Mouse (Mus musculus): ENCODE data around the gene Gm26965. TPM values are rescaled to one million over a fixed set of nuclear protein-coding genes. Genes with fewer than 3 reads are reported as not detected.
"Not testable (repeated sequence)": the region's sequence is repeated elsewhere in the genome, so short reads cannot be mapped to it uniquely, and the experiment has no call there.

Gm26965 gene
- not detected for total RNA-seq (2021)
- long read RNA-seq, experiment 1, result 0 reads
- long read RNA-seq, experiment 2, result 0 reads

DNA sequence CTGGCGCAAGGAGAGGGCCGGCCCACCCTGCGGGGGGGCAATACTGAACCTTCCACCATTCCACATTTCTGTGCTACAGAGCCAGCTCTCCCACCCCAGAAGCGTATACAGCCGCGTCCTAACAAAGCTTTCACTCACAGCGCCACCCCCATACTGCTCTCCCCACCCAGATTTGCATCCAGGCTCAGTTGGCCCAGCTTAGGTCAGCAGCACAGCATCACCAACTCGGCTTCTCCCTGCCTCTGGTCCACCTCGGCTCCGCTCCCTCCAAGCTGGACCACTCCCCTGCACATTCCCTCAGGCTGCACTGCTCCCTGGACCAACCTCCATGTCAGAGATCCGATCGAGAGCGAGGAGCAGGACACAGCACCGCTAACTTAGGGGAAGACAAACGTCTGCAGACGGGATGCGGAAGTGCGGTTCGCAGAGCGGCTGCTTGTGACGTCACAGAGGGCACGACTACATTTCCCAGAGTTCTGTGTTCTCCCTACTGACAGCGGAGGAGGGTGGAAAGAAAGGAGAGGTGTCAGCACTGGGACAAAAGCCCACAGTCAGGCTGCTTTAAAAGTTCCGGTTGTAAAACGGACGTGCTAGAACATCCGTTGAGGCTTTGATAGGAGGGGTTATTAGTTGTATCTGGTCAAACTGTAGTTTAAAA is at the start of gene Gm26965, which contains the start of gene Zfp87:
Gm26965 (minus strand) TSS at position 399 of the 658 bp plus-strand sequence.
Zfp87 (minus strand) TSS at position 425 of the 658 bp plus-strand sequence.
- DNase-seq (ENCODE audit: low spot score), result peak; percentile 94

- no peak for DNase-seq (ENCODE audit: low spot score)
Measured at GRCm38 (mm10) chr13:67572591-67573189, 46.7 kb upstream of the Gm26965 start.

DNA sequence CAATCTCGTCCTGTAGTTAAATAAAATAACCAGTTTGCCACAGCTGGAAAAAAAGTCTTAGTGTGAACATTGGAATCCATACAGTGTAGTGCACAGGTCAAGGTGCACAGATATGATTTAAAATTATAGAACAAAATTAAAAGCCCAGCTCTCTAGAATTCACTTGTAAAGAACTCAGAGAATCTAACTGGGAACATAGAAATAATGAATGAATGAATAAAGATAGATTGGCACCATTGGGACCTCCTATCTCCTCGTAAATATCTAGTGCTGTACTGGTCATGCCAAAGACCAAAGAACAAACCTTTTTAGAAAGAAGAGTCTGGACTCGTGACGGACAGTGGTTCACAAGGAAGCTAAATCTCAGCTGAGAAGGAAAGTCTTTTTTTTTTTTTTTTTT is 27.8 kb upstream of the Gm26965 start, which contains the start of gene Zfp748:
Zfp748 (minus strand) TSS at position 101 of the 400 bp plus-strand sequence.
- no peak for DNase-seq (ENCODE audit: low spot score)

DNA sequence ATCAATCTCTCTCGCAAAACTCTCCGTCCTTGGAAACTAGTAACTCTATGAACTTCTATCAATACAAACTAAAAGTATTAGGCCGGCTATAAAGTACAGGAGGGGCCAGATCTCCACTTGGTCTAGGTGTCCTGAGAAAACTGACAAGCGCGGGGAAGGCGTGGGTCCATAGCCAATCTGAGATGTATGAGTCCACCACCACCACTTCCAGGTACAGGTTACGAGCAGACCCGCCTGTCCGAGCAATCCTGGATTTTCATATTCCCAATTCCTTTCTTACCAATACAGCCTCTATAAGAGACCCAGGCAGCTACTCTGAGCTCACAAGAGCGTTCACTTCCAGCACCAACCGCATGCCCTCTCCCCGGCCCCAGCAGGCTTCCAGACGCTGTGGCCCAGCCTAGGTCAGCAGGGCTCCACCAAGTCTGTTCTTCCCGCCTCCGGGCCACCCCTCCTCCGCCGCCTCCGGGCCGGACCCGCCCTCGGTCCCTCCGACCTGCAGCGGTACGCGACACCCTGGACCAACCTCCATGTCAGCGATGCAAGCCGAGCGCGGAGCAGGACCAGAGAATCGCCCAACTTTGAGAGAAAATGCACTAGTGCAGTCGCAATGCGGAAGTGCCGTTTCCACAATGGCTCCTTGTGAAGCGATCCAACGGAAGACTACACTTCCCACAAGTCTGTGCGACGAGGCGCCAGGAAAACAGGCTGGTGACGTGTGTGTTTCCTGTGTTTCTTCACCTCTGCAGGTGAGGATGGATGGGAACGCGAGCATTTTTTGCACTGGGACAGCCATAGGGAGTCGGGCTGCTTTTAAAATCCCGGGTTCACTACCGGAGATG is 26.8 kb upstream of the Gm26965 start:
- peak; percentile 82 for DNase-seq (ENCODE audit: low spot score)

DNA sequence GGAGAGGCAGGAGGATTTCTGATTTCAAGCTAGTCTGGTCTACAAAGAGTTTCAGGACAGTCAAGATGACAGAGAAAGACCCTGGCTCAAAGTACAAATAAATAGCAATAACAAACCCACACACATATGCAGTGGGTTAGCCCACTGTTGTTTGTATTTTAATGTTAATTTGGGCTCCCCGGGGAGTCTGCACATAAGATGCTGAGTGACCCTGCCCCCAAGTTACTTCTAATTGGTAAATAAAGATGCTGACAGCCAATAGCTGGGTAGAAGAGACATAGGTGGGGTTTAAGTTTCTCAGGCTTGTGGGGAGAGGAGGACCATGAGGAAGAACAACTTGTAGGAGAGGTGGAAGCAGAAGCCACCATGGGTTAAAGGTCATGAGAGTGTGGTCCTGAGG is 20.0 kb upstream of the Gm26965 start:
- DNase-seq (ENCODE audit: low spot score), result no peak

- no peak for DNase-seq (ENCODE audit: low spot score)
Measured at GRCm38 (mm10) chr13:67527049-67527730, 1.2 kb upstream of the Gm26965 start.

- DNase-seq (ENCODE audit: low spot score), result no peak
Measured at GRCm38 (mm10) chr13:67500908-67501307, 25.0 kb downstream of the Gm26965 start.

DNA sequence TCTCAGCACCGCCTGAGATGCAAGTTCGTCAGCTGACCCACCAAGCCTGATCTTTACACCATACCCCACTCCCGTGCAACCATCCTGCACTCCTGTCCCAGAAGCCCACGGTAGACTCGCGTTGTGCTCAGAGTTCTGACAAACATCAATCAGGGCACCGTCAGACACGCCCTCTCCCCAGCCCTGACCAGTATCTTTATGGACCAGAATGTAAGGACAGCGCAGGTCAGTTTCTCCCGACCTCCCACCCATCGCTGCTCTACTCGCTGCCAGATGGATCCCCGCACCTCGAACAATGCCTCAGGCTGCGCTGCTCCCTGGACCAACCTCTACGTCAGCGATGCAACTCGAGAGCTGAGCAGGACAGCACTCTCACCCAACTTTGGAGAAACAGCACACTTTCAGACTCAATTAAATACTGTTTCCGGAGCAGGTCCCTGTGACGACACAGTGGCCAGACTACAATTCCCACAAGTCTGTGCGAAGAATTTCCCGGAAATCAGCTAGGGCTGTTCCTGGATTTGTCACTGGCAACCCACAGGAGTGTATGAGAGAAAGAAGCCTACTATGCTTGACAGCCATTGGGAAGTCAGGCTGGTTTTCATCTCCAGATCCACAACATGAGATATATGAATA is 25.7 kb downstream of the Gm26965 start, which contains the start of gene Zfp58:
Zfp58 (minus strand) TSS at position 472 of the 636 bp plus-strand sequence.
- DNase-seq (ENCODE audit: low spot score), result peak; percentile 90

DNA sequence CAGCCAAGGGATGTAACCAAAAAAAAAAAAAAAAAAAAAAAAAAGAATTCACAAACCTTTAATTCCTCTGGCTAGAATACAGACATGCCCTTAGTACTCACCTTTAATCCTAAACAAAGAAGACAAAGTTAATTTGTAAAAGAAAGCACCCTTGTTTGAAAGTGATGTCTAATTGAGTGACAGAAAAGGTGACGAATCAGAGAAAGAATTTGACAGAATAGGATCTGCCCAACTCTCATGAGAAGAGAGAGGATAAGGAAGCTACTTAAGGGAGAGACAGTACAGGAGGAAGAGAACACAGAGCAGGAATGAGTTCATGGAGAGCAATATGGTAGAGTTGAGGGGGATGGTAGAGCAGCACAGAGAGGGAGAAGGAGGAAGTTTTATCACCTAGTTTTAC is 30.3 kb downstream of the Gm26965 start:
- no peak for DNase-seq (ENCODE audit: low spot score)

DNA sequence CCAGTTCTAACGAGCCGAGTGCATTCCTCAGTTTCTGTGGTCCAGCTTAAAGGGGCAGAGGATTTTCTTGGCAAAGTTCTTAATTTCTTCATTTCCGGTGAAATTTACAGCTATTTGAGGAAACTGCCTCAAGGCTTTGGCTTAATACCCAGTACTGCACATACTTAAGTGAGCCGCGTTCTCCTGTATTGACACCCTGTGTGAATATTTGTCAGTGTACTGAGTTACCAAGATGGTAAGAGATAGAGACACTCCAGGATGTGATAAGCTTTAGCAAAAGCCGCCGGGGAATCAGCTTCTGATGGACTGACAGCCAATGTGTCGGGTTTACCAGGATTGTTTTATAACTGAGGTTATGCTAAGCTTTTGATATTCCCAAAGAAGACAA is 41.5 kb downstream of the Gm26965 start:
- DNase-seq (ENCODE audit: low spot score), result peak; percentile 4

DNA sequence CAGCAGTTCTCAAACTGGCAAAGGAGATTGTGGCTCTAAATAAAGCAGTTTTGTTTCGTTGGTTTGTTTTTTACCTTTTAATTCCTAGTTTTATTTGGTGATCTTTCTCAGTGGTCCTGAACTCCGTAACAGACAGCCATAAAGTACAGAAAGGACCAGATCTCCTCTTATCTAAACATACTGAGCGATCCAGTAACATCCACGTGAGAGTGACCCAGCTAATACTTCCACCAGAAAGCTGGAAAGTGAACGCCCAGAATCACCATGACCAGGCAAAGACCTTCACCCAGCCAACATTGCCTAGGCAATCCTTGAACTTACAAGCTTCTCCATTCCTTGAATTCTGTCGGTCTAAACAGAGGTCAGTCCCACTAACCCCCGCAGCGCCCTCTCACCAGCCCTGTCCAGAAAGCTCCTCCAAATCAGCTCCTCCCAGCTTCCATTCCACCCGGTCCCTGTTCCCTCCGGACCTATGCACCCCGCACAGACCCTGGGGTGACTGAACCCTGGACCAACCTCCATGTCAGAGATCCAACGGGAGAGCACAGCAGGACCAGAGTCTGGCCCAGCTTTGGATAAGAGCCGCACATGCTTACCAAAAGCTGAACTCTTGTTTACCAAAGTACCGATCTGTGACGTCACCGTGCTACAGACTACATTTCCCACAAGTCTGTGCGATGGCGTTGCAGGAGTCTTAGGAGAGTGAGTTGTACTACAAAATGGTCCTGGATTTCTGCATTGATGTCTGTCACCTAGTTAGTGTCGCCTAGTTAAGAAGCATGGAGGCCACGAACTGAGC is 42.1 kb downstream of the Gm26965 start, which contains the start of gene Zfp874b:
Zfp874b (minus strand) TSS at position 634 of the 799 bp plus-strand sequence.
- peak; percentile 94 for DNase-seq (ENCODE audit: low spot score)

- DNase-seq (ENCODE audit: low spot score), result no peak
Measured at GRCm38 (mm10) chr13:67481528-67481927, 44.4 kb downstream of the Gm26965 start.

DNA sequence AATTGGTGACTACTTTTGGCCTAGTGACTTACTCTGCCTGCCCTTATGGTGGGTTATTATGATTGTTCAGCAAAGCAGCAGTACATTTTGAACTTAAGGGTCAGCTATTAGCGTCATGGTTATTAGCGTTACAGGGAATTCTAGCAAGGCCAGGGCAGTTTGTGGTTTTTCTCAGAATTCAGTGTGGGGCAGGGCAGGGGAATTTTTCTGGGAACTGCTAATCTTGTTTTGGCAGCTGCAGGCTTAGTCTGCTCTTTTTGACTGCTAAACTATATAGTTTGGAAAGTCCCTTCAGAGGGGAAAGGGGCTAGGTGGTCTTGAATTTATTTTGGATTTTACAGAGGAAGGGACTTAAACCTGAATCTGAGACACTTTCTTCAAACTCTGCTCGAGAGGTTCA is 56.7 kb downstream of the Gm26965 start:
- DNase-seq (ENCODE audit: low spot score), result no peak

DNA sequence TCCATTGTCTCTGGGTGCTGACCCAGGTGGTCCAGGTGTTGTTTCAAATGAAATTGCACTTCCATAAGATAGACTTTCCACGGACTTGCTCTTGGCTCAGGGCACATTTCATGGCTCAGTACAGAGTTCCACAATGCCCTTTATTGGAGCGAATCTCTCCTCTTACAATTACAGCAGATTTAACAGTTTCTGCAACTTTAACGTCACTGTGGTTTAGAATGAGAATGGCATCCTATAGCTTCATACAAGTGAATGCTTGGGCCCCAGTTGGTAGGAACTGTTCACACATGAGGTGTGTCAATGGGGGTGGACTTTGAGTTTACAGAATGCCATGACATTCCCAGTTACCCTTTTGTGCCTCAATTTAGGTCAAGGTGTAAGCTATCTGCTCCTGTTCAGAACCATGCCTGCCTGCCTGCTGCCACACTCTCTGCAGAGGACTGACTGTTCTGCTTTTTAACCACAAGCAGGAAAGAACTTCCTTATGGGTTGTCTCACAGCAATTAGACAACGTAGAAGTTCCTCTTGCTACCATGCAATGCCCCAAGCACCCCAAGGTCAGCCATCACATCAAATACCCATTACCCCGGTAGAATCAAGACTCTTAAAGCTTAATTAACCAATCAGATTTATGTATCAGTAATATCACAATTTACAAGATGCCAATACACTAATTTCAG is 62.3 kb downstream of the Gm26965 start:
- not testable (repeated sequence) for DNase-seq (ENCODE audit: low spot score)

- DNase-seq (ENCODE audit: low spot score), result peak; percentile 1
Measured at GRCm38 (mm10) chr13:67452021-67452309, 74.0 kb downstream of the Gm26965 start.

DNA sequence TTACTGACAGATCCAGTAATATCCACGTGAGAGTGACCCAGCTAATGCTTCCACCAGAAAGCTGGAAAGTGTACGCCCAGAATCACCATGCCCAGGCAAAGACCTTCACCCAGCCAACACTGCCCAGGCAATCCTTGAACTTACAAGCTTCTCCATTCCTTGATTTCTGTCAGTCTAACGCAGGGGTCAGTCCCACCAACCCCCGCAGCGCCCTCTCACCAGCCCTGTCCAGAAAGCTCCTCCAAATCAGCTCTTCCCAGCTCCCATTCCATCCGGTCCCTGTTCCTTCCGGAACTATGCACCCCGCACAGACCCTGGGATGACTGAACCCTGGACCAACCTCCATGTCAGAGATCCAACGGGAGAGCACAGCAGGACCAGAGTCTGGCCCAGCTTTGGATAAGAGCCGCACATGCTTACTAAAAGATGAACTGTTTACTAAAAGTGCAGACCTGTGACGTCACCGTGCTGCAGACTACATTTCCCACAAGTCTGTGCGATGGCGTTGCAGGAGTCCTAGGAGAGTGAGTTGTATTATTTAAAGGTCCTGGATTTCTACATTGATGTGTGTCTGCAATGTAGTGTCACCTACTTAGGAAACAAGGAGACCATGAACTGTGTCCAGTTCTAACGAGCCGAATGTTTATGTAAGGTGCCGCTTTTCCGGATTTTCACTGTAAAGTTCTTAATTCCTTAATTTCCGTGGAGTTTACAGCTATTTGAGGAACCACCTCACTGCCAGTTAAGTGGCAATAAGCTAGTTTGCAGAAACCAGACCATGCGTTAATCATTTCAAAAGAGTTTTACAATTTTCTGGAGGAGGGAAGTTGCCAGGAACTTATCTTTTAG is 74.6 kb downstream of the Gm26965 start, which contains the start of gene Zfp874a:
Zfp874a (minus strand) TSS at position 453 of the 849 bp plus-strand sequence.
- DNase-seq (ENCODE audit: low spot score), result peak; percentile 95

Data from gastrocnemius, adult 18-20 months (tissue).